In genomic region chr10:8915755-8916154, GRCm38 (mm10) we compare ENCODE assay signal across 27 mouse cellular contexts. TPM values are rescaled to one million over a fixed set of nuclear protein-coding genes. Genes with fewer than 3 reads are reported as not detected.
DNase-seq lines count a peak whose midpoint lies in the region; ATAC-seq and TF ChIP-seq lines count a peak whose summit lies in the region.
"Had no signal": no experiment of that assay in that cellular context is flagged by ENCODE, and none has a peak within 500 bp of the region (broad histone marks: within the 10 kb centered on the region; RNA-seq: fewer than 3 reads in every experiment).

No protein-coding gene starts in this region.

- 0 out of 2 replicates have a peak overlapping the region, but pooled peaks have one; percentile 9 for H3K27ac ChIP-seq in heart, postnatal 0 days (ENCODE audit: low read depth)
- no peak overlapping the region for H3K27ac ChIP-seq in intestine, postnatal 0 days (ENCODE audit: low read depth, low read length)
- H3K27ac ChIP-seq: embryonic facial prominence, embryonic 13.5 days; embryonic facial prominence, embryonic 15.5 days; forebrain, embryonic 10.5 days; forebrain, embryonic 12.5 days had no signal

- H3K4me1 ChIP-seq in heart, postnatal 0 days (ENCODE audit: control insufficient read depth, insufficient read depth), result peaks cover 11% of the 10 kb centered on the region; the same call in 1 of the 2 replicates
- 0 out of 2 replicates have a peak, but pooled peaks cover 4% of the 10 kb centered on the region for H3K4me1 ChIP-seq in intestine, postnatal 0 days (replicated peaks; ENCODE audit: control insufficient read depth, insufficient read depth, low read length)
- H3K4me1 ChIP-seq: embryonic facial prominence, embryonic 15.5 days; forebrain, embryonic 12.5 days had no signal

- H3K9ac ChIP-seq in heart, postnatal 0 days (replicated peaks; ENCODE audit: low read depth, low read length), result no peak overlapping the region
- H3K9ac ChIP-seq in intestine, postnatal 0 days (ENCODE audit: low read depth, low read length), result no peak overlapping the region
- H3K9ac ChIP-seq: embryonic facial prominence, embryonic 13.5 days; embryonic facial prominence, embryonic 15.5 days; forebrain, embryonic 12.5 days had no signal

- 72% methylated on average over 5 of the region's 5 CpGs for WGBS in heart, postnatal 0 days
- 30% methylated on average over 5 of the region's 5 CpGs for WGBS in intestine, postnatal 0 days

- no peak for TF ChIP-seq EP300 in heart, postnatal 0 days (IDR thresholded peaks at IDR 0.05; ENCODE audit: low read depth)

- ATAC-seq in heart, postnatal 0 days (ENCODE audit: insufficient read depth, low read depth), result no peak
- ATAC-seq in intestine, postnatal 0 days, result peak; percentile 72
- ATAC-seq: activated CD4-positive, CD25-positive, alpha-beta regulatory T cell, adult 4 months; CD4-positive, CD25-positive, alpha-beta regulatory T cell, adult 4 months; forebrain, embryonic 14.5 days; forebrain, embryonic 16.5 days; Patski had no signal

- no peak overlapping the region for H3K4me2 ChIP-seq in heart, postnatal 0 days (ENCODE audit: low read depth, low read length)
- H3K4me2 ChIP-seq in intestine, postnatal 0 days (replicated peaks; ENCODE audit: low read depth), result no peak overlapping the region
- H3K4me2 ChIP-seq: embryonic facial prominence, embryonic 13.5 days; embryonic facial prominence, embryonic 15.5 days; forebrain, embryonic 12.5 days had no signal

- no peak for DNase-seq in heart, postnatal 0 days (ENCODE audit: low spot score)
- DNase-seq in heart, adult 9 months (ENCODE audit: low spot score in 2 of 2), result no peak
- no peak for DNase-seq in gastrocnemius, adult 18-20 months (ENCODE audit: low spot score)
- no peak for DNase-seq in adrenal gland, adult 2 months
- DNase-seq: adrenal gland, postnatal 10 days; adrenal gland, postnatal 25 days; B cell, adult 2 months; cerebellum, adult 11 months; cerebellum, adult 18-20 months; cerebellum, adult 8-10 months; cerebellum, adult 9-11 months; cerebellum, postnatal 14 days; cerebellum, postnatal 36 days; embryo, embryonic 11 days had no signal

- H3K9me3 ChIP-seq in heart, postnatal 0 days (replicated peaks; ENCODE audit: control insufficient read depth, low read length), result no peaks in the 10 kb centered on the region
- no peaks in the 10 kb centered on the region for H3K9me3 ChIP-seq in intestine, postnatal 0 days (ENCODE audit: control insufficient read depth)
- H3K9me3 ChIP-seq: embryonic facial prominence, embryonic 13.5 days; embryonic facial prominence, embryonic 15.5 days; forebrain, embryonic 10.5 days; forebrain, embryonic 12.5 days had no signal

- H3K27me3 ChIP-seq in heart, postnatal 0 days (ENCODE audit: control insufficient read depth, insufficient read depth, low read length), result no peaks in the 10 kb centered on the region
- no peaks in the 10 kb centered on the region for H3K27me3 ChIP-seq in intestine, postnatal 0 days (replicated peaks; ENCODE audit: control insufficient read depth, insufficient read depth, low read length)
- H3K27me3 ChIP-seq: CH12.LX; embryonic facial prominence, embryonic 13.5 days; embryonic facial prominence, embryonic 15.5 days; forebrain, embryonic 12.5 days; Patski had no signal

- TF ChIP-seq CTCF in heart, postnatal 0 days (IDR thresholded peaks at IDR 0.05; ENCODE audit: low read depth), result no peak
- no peak for TF ChIP-seq CTCF in intestine, postnatal 0 days (IDR thresholded peaks at IDR 0.05; ENCODE audit: low read depth)

- H3K4me3 ChIP-seq in heart, postnatal 0 days (ENCODE audit: low read depth, low read length), result no peak overlapping the region
- H3K4me3 ChIP-seq in intestine, postnatal 0 days (ENCODE audit: low read depth, low read length), result no peak overlapping the region
- H3K4me3 ChIP-seq: embryonic facial prominence, embryonic 13.5 days; embryonic facial prominence, embryonic 15.5 days; erythroblast, embryonic 14.5 days; forebrain, embryonic 10.5 days; forebrain, embryonic 12.5 days had no signal

- no peaks in the 10 kb centered on the region for H3K36me3 ChIP-seq in heart, postnatal 0 days (replicated peaks; ENCODE audit: control insufficient read depth, insufficient read depth, low read length)
- no peaks in the 10 kb centered on the region for H3K36me3 ChIP-seq in intestine, postnatal 0 days (ENCODE audit: control insufficient read depth, insufficient read depth)
- H3K36me3 ChIP-seq: embryonic facial prominence, embryonic 13.5 days; embryonic facial prominence, embryonic 15.5 days; forebrain, embryonic 10.5 days; forebrain, embryonic 12.5 days; G1E had no signal

RNA-seq across cellular contexts. Expression of gene Sash1, which starts 29.9 kb away (rescaled TPM):
- total RNA-seq in heart, postnatal 0 days (2014; rRNA removed; ENCODE audit: low replicate concordance), result 17.7 and 18.3 TPM in 2 replicates
- 3.8 and 3.9 TPM in 2 replicates for polyA plus RNA-seq in heart, postnatal 0 days (2015; fragmentation: Nextera tagmentation; extraction: Ambion mirVana)
- 2.8 and 5.1 TPM in 2 replicates for polyA plus RNA-seq in intestine, postnatal 0 days (2015; fragmentation: Nextera tagmentation; extraction: Ambion mirVana)
- 10 to 100 TPM; 12.3 to 15.8 TPM for total RNA-seq in gastrocnemius, adult 18-20 months (2021)
- 10 to 100 TPM; 25.1 to 36.0 TPM for total RNA-seq in adrenal gland, adult 2 months (2021)
- 13.7 and 25.0 TPM in 2 replicates for polyA plus RNA-seq in adrenal gland, adult 2 months (2012; rRNA removed)
- polyA plus RNA-seq: CD4-positive, CD25-positive, alpha-beta regulatory T cell, adult 4 months; G1E had no signal
